Mouse (Mus musculus): ENCODE results near the gene Plekha5. TPM values are rescaled to one million over a fixed set of nuclear protein-coding genes. Genes with fewer than 3 reads are reported as not detected.

Plekha5 gene
- polyA plus RNA-seq, 1 experiment: 19.0 TPM

DNA sequence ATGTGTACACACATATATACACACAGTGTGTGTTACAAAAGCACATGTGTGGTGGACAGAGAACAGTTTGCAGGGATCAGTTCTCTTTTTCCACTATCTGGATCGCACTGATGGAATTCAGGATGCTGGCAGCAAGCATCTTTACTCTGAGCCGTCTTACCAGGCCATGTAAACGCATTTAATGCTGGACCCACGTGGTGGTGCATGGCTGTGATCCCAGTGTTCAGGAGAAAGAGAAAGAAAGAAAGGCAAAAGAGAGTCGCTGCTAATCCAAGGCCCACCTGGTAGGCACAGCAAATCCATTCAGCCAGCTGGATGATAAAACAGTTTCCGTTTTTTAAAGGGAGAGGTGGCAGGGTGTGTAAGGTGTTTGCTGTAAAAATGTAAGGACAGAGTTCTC is 45.9 kb downstream of the Plekha5 start:
- 80% methylated on average over 6 of the region's 6 CpGs for WGBS
- Histone ChIP-seq H3K27ac (ENCODE audit: insufficient read depth, low read depth, low read length) (no peak overlapping the region), H3K27me3 (ENCODE audit: control insufficient read depth, insufficient read depth, low read length) (no peaks in the 10 kb centered on the region), H3K4me3 (ENCODE audit: low read depth, low read length) (no peak overlapping the region), H3K36me3 (ENCODE audit: control insufficient read depth, insufficient read depth, low read length) (no peaks in the 10 kb centered on the region), H3K4me1 (ENCODE audit: control insufficient read depth, insufficient read depth, insufficient read length, low read length) (peaks cover 7% of the 10 kb centered on the region)
- TF ChIP-seq POLR2A (IDR thresholded peaks at IDR 0.05; ENCODE audit: low read depth, low read length) (no peak), CTCF (IDR thresholded peaks at IDR 0.05; ENCODE audit: extremely low read depth, insufficient read length, insufficient replicate concordance, low read depth, low read length) (no peak)

DNA sequence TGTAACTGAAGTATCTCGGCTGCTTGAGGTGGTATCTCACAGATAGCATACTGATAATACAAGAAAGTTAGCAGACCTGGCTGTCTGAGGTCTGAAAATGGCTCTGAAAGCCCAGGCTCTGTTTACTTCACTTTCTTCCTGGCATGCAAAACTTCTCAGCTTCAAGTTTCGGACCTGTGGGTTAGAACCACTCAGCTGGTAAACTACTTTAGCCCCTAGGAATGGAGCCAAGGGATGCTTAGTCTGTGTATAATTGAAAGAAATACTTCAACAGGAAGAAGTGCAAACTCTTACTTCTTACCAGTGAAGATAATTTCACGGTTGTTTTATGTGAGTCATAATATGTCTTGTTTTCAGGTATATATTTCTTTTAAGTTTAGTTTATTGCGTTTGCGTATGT is 47.9 kb downstream of the Plekha5 start:
- WGBS: 75% methylated on average over 5 of the region's 5 CpGs
- H3K4me1 ChIP-seq (ENCODE audit: control insufficient read depth, insufficient read depth, insufficient read length, low read length): peaks cover 2% of the 10 kb centered on the region; the same call in 1 of the 2 replicates

DNA sequence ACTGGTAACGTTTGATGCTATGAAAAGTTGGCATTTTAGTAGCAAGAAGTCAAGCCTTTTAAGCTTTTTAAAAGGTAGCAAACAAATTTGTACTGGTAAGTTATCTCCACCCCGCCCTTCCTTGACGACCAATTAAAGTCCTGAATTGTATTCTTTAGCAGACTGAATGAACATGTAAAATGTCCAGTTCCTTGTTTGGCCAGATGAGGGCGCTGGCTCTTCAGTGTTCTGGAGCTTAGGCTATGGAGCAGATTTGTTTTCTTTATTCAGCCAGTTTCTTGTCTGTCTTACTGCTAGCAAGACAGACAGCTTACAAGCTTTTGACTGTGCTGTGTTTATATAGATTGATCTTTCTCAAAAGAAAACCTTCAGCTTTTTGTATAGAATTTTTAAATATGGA is 48.5 kb downstream of the Plekha5 start:
- TF ChIP-seq CTCF (IDR thresholded peaks at IDR 0.05; ENCODE audit: extremely low read depth, insufficient read length, insufficient replicate concordance, low read depth, low read length) (no peak), POLR2A (IDR thresholded peaks at IDR 0.05; ENCODE audit: low read depth, low read length) (no peak)
- 42% methylated on average over 4 of the region's 4 CpGs for WGBS
- Histone ChIP-seq H3K27me3 (ENCODE audit: control insufficient read depth, insufficient read depth, low read length) (no peaks in the 10 kb centered on the region), H3K27ac (ENCODE audit: insufficient read depth, low read depth, low read length) (no peak overlapping the region), H3K4me1 (ENCODE audit: control insufficient read depth, insufficient read depth, insufficient read length, low read length) (no peaks in the 10 kb centered on the region; the same call in 1 of the 2 replicates), H3K36me3 (ENCODE audit: control insufficient read depth, insufficient read depth, low read length) (no peaks in the 10 kb centered on the region), H3K4me3 (ENCODE audit: low read depth, low read length) (no peak overlapping the region)

More for the DNA sequence above, 47.9 kb downstream of the Plekha5 start:
- TF ChIP-seq CTCF (IDR thresholded peaks at IDR 0.05; ENCODE audit: extremely low read depth, insufficient read length, insufficient replicate concordance, low read depth, low read length) (no peak), POLR2A (IDR thresholded peaks at IDR 0.05; ENCODE audit: low read depth, low read length) (no peak)
- Histone ChIP-seq H3K27ac (ENCODE audit: insufficient read depth, low read depth, low read length) (no peak overlapping the region), H3K27me3 (ENCODE audit: control insufficient read depth, insufficient read depth, low read length) (no peaks in the 10 kb centered on the region), H3K36me3 (ENCODE audit: control insufficient read depth, insufficient read depth, low read length) (no peaks in the 10 kb centered on the region), H3K4me3 (ENCODE audit: low read depth, low read length) (no peak overlapping the region)

DNA sequence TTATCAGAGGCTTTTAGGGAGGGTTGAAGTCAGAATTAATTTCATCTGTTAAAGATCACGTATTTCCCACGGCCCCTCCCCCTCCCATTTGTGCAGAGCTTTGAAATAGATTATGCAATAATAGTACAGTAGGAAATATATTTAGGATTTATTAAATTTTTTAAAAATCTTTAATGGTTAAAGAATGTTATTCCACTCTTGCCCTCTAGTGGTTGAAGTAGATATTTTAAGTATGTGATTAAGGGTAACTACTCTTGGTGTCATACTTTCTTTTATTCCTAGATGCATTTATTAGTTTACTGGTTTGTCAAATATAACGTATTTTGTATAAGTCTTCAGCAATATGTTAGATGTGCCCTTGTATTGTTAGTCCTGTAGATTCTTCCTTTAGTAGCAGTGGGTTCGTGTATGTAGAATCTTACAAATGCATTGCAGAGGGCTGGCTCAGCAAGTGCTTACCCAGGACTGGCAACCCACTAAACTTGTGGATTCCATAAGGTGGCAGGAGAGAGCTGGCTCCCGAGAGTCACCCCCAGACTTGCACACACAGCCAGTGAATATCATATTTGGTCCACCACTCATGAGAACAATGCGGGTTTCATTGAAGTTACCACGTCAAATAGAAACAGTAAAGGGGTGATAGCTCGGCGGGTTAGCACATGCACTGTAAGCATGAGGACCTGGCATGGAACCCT is 51.7 kb downstream of the Plekha5 start:
- H3K4me3 ChIP-seq (ENCODE audit: low read depth, low read length): no peak overlapping the region
- no peaks in the 10 kb centered on the region for H3K4me1 ChIP-seq (ENCODE audit: control insufficient read depth, insufficient read depth, insufficient read length, low read length)
- WGBS: 85% methylated on average over 9 of the region's 9 CpGs
- no peak overlapping the region for H3K27ac ChIP-seq (ENCODE audit: insufficient read depth, low read depth, low read length)
- TF ChIP-seq CTCF (IDR thresholded peaks at IDR 0.05; ENCODE audit: extremely low read depth, insufficient read length, insufficient replicate concordance, low read depth, low read length) (no peak), POLR2A (IDR thresholded peaks at IDR 0.05; ENCODE audit: low read depth, low read length) (no peak)
- no peaks in the 10 kb centered on the region for H3K27me3 ChIP-seq (ENCODE audit: control insufficient read depth, insufficient read depth, low read length)
- no peaks in the 10 kb centered on the region for H3K36me3 ChIP-seq (ENCODE audit: control insufficient read depth, insufficient read depth, low read length)

DNA sequence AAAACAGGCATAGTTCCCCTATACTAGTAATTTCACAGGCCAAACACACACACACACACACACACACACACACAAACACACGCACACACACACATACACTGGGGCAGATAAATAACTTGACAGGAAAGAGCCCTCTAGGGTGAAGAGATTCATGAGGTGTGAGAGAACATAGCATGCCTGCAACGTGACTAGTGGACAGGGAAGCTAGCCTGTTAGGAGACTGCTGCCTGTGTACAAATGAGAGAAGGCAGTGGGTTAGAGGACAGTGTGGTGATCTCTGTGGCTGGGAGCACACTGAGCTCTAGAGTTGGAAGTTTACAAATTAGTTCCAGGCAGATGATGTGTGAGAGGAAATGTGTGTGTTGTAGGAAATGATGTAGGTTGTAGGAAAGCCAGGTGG is 53.1 kb downstream of the Plekha5 start:
- Histone ChIP-seq H3K4me1 (ENCODE audit: control insufficient read depth, insufficient read depth, insufficient read length, low read length) (no peaks in the 10 kb centered on the region), H3K36me3 (ENCODE audit: control insufficient read depth, insufficient read depth, low read length) (no peaks in the 10 kb centered on the region), H3K27me3 (ENCODE audit: control insufficient read depth, insufficient read depth, low read length) (no peaks in the 10 kb centered on the region), H3K4me3 (ENCODE audit: low read depth, low read length) (no peak overlapping the region), H3K27ac (ENCODE audit: insufficient read depth, low read depth, low read length) (no peak overlapping the region)
- no peak for TF ChIP-seq CTCF (IDR thresholded peaks at IDR 0.05; ENCODE audit: extremely low read depth, insufficient read length, insufficient replicate concordance, low read depth, low read length)
- no peak for TF ChIP-seq POLR2A (IDR thresholded peaks at IDR 0.05; ENCODE audit: low read depth, low read length)
- WGBS: 71% methylated on average over 2 of the region's 2 CpGs

DNA sequence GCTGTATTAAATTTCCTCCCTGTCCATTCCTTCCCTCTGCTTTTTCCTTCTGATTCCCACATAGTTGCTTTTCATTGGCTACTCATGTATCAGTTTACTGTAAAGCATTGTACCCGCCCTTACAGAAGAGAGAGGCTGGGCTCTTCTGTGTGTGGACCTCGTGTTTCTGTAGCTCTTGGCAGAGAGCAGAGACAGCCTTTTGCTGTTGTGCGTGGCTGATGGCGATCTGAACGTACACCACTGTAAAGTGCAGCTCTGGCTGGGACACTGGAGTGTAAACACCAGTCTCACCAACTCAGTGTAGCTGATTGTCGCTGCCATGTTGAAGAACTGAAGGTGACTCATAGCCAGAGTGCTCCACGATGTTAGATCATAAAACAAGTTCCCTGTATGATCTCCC is 54.2 kb downstream of the Plekha5 start:
- Histone ChIP-seq H3K36me3 (ENCODE audit: control insufficient read depth, insufficient read depth, low read length) (no peaks in the 10 kb centered on the region), H3K27ac (ENCODE audit: insufficient read depth, low read depth, low read length) (no peak overlapping the region), H3K27me3 (ENCODE audit: control insufficient read depth, insufficient read depth, low read length) (no peaks in the 10 kb centered on the region), H3K4me3 (ENCODE audit: low read depth, low read length) (no peak overlapping the region), H3K4me1 (ENCODE audit: control insufficient read depth, insufficient read depth, insufficient read length, low read length) (no peaks in the 10 kb centered on the region)
- WGBS: 26% methylated on average over 7 of the region's 7 CpGs
- TF ChIP-seq POLR2A (IDR thresholded peaks at IDR 0.05; ENCODE audit: low read depth, low read length) (no peak), CTCF (IDR thresholded peaks at IDR 0.05; ENCODE audit: extremely low read depth, insufficient read length, insufficient replicate concordance, low read depth, low read length) (no peak)

DNA sequence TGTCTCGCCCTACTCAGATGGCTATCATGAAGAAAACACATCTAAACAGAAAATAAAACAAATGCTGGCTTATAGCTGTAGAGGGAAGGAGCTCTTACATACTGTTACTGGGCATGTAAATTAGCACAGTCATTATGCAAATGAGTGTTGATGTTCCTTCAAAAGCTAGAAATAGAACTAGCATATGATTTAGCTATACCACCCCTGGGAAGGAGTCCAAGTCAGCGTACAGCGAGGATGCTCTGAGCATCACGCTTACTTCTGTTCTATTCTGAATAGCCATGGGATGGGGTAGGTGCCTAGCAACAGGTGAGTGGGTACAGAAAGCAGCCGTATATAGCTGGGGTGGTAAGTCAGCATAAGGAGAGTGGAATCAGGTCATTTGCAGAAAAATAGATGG is 55.1 kb downstream of the Plekha5 start:
- H3K4me3 ChIP-seq (ENCODE audit: low read depth, low read length): no peak overlapping the region
- TF ChIP-seq CTCF (IDR thresholded peaks at IDR 0.05; ENCODE audit: extremely low read depth, insufficient read length, insufficient replicate concordance, low read depth, low read length): no peak
- TF ChIP-seq POLR2A (IDR thresholded peaks at IDR 0.05; ENCODE audit: low read depth, low read length): no peak
- WGBS: 94% methylated on average over 5 of the region's 5 CpGs
- H3K27me3 ChIP-seq (ENCODE audit: control insufficient read depth, insufficient read depth, low read length): no peaks in the 10 kb centered on the region
- no peaks in the 10 kb centered on the region for H3K4me1 ChIP-seq (ENCODE audit: control insufficient read depth, insufficient read depth, insufficient read length, low read length)
- H3K27ac ChIP-seq (ENCODE audit: insufficient read depth, low read depth, low read length): no peak overlapping the region
- no peaks in the 10 kb centered on the region for H3K36me3 ChIP-seq (ENCODE audit: control insufficient read depth, insufficient read depth, low read length)
